Mouse (Mus musculus) neural tube, embryonic 11.5 days (tissue): ENCODE data around the gene Rbfox1. TPM values are rescaled to one million over a fixed set of nuclear protein-coding genes. Genes with fewer than 3 reads are reported as not detected.
A peak's percentile ranks its signal among the peaks of the same experiment; 100 is the strongest.

Experiments used
- ATAC-seq: fragments of 200-750 bp; cut with Nextera tagmentation; 2 replicates; pipeline ENCODE4 v1.8.0; 2017; ENCODE audit warnings: moderate number of reproducible peaks, mild to moderate bottlenecking, moderate TSS enrichment, moderate library complexity; ENCODE audit not compliant: insufficient read depth, low FRiP score, low TSS enrichment
- DNase-seq: peaks from one replicate; pipeline ENCODE4 v3.0.0-alpha.2; 2015; ENCODE audit warnings: low spot score
- H3K27ac ChIP-seq: fragments of 300-500 bp; sonication (generic); 2 replicates; pipeline ENCODE4 v1.5.1; 2014; ENCODE audit warnings: low read depth, mild to moderate bottlenecking, low read length
- H3K27me3 ChIP-seq: fragments of 300-500 bp; sonication (generic); 2 replicates; pipeline ENCODE4 v1.6.1; 2014; ENCODE audit warnings: mild to moderate bottlenecking, low read length, mixed read lengths; ENCODE audit not compliant: control insufficient read depth, insufficient read depth
- H3K36me3 ChIP-seq: fragments of 300-500 bp; sonication (generic); 2 replicates; pipeline ENCODE4 v1.6.1; 2014; ENCODE audit warnings: mild to moderate bottlenecking, low read length, moderate library complexity, mixed read lengths; ENCODE audit not compliant: control insufficient read depth, insufficient read depth
- H3K4me1 ChIP-seq: fragments of 300-500 bp; sonication (generic); 2 replicates; pipeline ENCODE4 v1.6.1; 2014; ENCODE audit warnings: low read length, mixed read lengths; ENCODE audit not compliant: control insufficient read depth, insufficient read depth
- H3K4me2 ChIP-seq: fragments of 300-500 bp; sonication (generic); 2 replicates; pipeline ENCODE4 v1.6.1; 2014; ENCODE audit warnings: low read depth, mild to moderate bottlenecking, moderate library complexity
- H3K4me3 ChIP-seq: fragments of 300-500 bp; sonication (generic); 2 replicates; pipeline ENCODE4 v1.5.1; 2014; ENCODE audit warnings: low read depth, low read length
- H3K9ac ChIP-seq: fragments of 300-500 bp; sonication (generic); 2 replicates; pipeline ENCODE4 v1.6.1; 2014; ENCODE audit warnings: mild to moderate bottlenecking, low read length
- H3K9me3 ChIP-seq: fragments of 300-500 bp; sonication (generic); 2 replicates; pipeline ENCODE4 v1.6.1; 2016; ENCODE audit warnings: low read length; ENCODE audit not compliant: control insufficient read depth
- WGBS: fragments of 180-500 bp; shearing (Covaris S2); extraction: QIAGEN DNeasy Blood & Tissue Kit; methylation state at CpG from one replicate; pipeline ENCODE4 v1.1.7; 2014; 5-methylcytosine and 5-hydroxymethylcytosine counted together
- polyA plus RNA-seq: library from polyadenylated mRNA; unstranded; fragments of >200 nt; fragmentation: Nextera tagmentation; extraction: Ambion mirVana; gene quantifications from 2 replicates; pipeline ENCODE4 v1.2.1, GENCODE M21; 2014

Gene Rbfox1
- polyA plus RNA-seq, 1 experiment from 2014 or later: 32.9 TPM

DNA sequence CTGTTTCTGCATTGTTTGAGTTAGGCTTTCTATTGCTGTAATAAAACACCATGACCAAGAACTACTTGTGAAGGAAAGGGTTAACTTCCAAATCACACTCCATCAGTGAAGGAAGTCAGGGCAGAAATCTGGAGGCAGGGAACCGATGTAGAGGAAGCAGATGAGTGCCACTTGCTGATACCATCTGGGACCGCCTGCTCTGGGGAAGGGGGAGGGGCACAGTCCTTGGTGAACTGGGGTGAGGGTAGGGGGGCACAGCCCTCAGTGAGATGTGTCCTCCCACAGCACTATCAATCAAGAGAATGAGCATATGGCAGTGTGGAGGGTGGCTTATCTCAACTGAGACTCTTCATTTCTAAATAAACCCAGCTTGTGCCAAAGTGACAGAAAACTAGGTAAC is 1108.0 kb downstream of the Rbfox1 start:
- no peak overlapping the region for H3K9ac ChIP-seq
- ATAC-seq: no peak
- no peak for DNase-seq
- 37% methylated on average over 2 of the region's 2 CpGs for WGBS
- no peaks in the 10 kb centered on the region for H3K9me3 ChIP-seq
- no peak overlapping the region for H3K4me2 ChIP-seq
- no peaks in the 10 kb centered on the region for H3K27me3 ChIP-seq
- H3K27ac ChIP-seq: no peak overlapping the region
- H3K4me3 ChIP-seq: no peak overlapping the region
- H3K36me3 ChIP-seq: no peaks in the 10 kb centered on the region
- H3K4me1 ChIP-seq: no peaks in the 10 kb centered on the region

DNA sequence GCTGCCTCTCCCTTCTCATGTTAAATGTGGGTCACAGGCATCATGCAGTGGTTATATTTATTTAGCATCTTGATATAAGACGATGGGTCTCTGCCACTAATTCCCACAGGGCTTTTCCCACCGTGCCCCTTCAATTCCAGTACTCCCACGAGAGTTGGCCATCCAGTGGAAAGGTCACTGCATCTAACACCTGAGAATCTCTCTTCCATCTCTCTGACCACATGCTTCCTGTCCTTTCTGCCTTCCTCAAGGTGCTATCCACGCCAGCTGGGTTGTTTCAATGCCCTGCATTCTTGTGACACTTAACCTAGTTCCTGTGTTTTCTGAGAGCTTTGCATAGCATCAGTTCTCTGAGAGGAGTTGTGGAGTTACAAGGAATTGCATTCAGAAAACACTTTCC is 1112.0 kb downstream of the Rbfox1 start:
- 66% methylated on average over 4 of the region's 4 CpGs for WGBS
- H3K9ac ChIP-seq: no peak overlapping the region

DNA sequence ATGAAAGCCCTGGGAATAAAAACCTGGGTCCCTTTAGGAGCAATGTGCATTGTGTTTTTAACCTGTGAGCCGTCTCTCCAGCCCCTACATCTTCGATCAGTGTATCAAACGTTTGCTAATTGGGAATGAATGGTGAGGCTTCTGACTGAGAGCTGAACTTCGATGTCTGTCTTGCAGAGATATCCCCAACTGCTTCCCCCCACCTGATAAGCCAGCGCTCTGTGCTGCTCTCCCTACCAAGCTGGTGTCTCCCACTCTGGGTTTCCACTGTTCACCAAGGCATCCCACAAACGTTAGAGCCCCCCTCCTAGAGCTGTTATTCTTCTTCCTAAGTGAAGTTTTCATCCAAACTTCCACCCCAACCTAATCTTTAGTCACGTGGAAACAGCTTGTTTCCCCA is 1112.7 kb downstream of the Rbfox1 start:
- Histone ChIP-seq H3K27ac (no peak overlapping the region), H3K9me3 (no peaks in the 10 kb centered on the region), H3K9ac (no peak overlapping the region), H3K4me3 (no peak overlapping the region), H3K36me3 (no peaks in the 10 kb centered on the region), H3K4me2 (no peak overlapping the region), H3K27me3 (no peaks in the 10 kb centered on the region), H3K4me1 (no peaks in the 10 kb centered on the region)
- WGBS: 73% methylated on average over 7 of the region's 7 CpGs
- DNase-seq (no peak), ATAC-seq (no peak)

More for the DNA sequence above, 1112.0 kb downstream of the Rbfox1 start:
- Histone ChIP-seq H3K4me2 (no peak overlapping the region), H3K27me3 (no peaks in the 10 kb centered on the region), H3K4me3 (no peak overlapping the region), H3K4me1 (no peaks in the 10 kb centered on the region), H3K36me3 (no peaks in the 10 kb centered on the region), H3K27ac (no peak overlapping the region), H3K9me3 (no peaks in the 10 kb centered on the region)
- DNase-seq (no peak), ATAC-seq (no peak)

DNA sequence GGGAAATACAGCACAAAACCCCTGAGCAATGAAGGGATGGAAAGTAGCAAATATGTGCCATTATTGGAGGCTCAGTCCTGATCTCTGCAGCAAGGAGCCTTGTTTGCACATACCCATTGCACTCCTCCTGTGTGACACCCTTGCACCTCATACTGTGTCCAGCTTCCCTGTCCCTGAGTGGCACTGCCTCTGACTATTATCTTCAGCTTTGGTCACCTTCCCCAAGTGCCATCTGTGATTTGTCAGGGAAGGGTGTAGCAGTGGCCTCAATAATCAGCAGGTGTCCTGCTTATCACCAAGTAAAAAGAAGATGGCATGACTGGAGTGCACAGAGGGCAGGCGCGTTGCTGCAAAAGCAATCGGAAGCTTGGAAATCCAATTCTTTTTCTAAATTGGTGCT is 1119.4 kb downstream of the Rbfox1 start:
- Histone ChIP-seq H3K36me3 (no peaks in the 10 kb centered on the region), H3K27me3 (no peaks in the 10 kb centered on the region), H3K27ac (no peak overlapping the region), H3K4me1 (no peaks in the 10 kb centered on the region), H3K4me2 (no peak overlapping the region), H3K9ac (no peak overlapping the region), H3K9me3 (no peaks in the 10 kb centered on the region), H3K4me3 (no peak overlapping the region)
- ATAC-seq (no peak), DNase-seq (no peak)
- 98% methylated on average over 3 of the region's 3 CpGs for WGBS

DNA sequence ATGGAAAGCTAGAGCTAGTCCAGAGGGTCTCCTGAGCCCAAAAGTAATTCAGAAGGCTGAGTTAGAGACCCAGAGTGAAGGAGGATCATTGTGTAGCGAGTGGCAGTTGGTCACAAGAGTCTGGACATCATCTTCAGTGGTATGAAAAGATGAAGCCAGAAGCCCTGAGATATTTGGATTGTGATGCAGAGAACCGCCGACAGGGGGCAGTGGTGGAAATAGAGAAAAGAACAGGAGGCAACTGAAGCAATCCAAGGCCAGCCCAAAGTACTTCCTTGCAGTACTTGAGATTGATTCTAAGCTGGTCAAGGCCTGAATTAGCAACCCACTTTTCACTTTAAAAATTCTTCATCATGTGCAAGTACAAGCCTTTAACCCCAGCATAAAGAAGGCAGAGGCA is 1120.3 kb downstream of the Rbfox1 start:
- DNase-seq (peak; percentile 60), ATAC-seq (no peak)
- WGBS: 18% methylated on average over 3 of the region's 3 CpGs
- H3K27ac ChIP-seq: no peak overlapping the region
- H3K4me3 ChIP-seq: no peak overlapping the region
- H3K4me1 ChIP-seq: no peaks in the 10 kb centered on the region
- H3K27me3 ChIP-seq: no peaks in the 10 kb centered on the region
- H3K9ac ChIP-seq: no peak overlapping the region
- H3K36me3 ChIP-seq: no peaks in the 10 kb centered on the region
- H3K4me2 ChIP-seq: no peak overlapping the region
- no peaks in the 10 kb centered on the region for H3K9me3 ChIP-seq

DNA sequence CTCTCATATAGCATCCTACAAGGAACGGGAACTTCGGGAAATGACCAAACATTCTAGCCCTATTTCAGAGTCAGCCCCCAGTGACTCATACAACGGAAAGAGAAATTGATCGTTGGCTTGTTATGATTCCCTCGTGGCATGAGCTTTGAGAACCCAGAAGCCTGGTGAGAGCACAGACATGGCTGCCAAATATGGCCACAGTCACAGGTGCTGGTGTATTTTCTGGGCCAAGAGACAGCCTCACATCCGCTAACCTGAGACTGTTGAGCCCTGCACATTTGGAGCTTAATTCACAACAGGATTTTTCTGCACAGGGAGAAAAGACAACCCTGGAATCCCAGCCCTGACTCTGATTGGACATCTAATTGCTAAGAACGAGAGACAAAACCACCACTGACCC is 1132.2 kb downstream of the Rbfox1 start:
- Histone ChIP-seq H3K9ac (no peak overlapping the region), H3K4me2 (no peak overlapping the region), H3K27me3 (no peaks in the 10 kb centered on the region), H3K4me1 (no peaks in the 10 kb centered on the region), H3K36me3 (no peaks in the 10 kb centered on the region), H3K4me3 (no peak overlapping the region), H3K27ac (no peak overlapping the region), H3K9me3 (no peaks in the 10 kb centered on the region)
- no peak for DNase-seq
- no peak for ATAC-seq
- WGBS: 84% methylated on average over 7 of the region's 7 CpGs

DNA sequence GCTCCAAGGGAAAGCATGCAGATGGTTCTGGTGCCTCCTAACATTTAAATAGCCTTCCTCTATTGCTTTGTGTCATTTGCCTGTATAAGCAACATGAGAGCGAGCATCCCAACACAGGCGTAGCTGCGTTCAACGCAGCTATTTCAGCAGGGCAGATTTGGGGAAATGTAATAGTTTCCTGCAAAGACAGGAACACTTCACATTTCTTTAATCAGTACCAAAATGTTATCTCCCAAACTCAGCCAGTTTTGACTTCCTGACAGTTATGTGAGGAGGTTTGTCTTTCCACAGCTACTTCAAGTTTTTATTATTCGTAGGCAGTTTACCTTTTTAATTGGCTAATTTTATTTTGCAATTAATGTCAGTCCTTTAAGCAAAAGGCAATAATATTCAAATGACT is 1149.1 kb downstream of the Rbfox1 start:
- WGBS: 87% methylated on average over 5 of the region's 5 CpGs

DNA sequence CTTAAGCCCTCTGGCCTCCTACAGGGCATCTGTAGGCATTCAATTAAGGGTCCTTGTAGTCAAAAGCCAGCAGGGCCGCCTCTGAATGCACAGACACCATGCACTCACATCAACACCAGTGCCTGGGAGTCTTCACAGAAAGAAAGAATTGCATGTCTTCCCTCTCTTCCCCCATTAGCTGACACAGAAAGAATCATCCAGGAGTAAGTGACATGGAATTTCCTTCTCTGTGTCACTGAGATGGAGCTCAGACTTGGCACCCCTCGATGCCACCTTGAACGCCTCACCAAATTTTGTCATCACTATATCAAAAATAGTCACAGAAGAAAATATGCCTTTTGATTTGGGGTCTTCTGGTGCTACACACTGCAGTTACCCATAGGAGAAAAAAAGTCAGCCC is 1151.4 kb downstream of the Rbfox1 start:
- Histone ChIP-seq H3K9me3 (no peaks in the 10 kb centered on the region), H3K4me2 (no peak overlapping the region), H3K4me1 (no peaks in the 10 kb centered on the region; the same call in 1 of the 2 replicates), H3K27ac (no peak overlapping the region), H3K36me3 (no peaks in the 10 kb centered on the region), H3K4me3 (no peak overlapping the region), H3K27me3 (peaks cover 10% of the 10 kb centered on the region; the same call in 1 of the 2 replicates), H3K9ac (no peak overlapping the region)
- DNase-seq (no peak), ATAC-seq (no peak)
- 66% methylated on average over 3 of the region's 3 CpGs for WGBS

More for the DNA sequence above, 1149.1 kb downstream of the Rbfox1 start:
- Histone ChIP-seq H3K36me3 (no peaks in the 10 kb centered on the region), H3K9me3 (no peaks in the 10 kb centered on the region), H3K4me2 (no peak overlapping the region), H3K27ac (no peak overlapping the region), H3K4me3 (no peak overlapping the region), H3K9ac (no peak overlapping the region), H3K4me1 (no peaks in the 10 kb centered on the region; the same call in 1 of the 2 replicates), H3K27me3 (0 out of 2 replicates have a peak, but pooled peaks cover 6% of the 10 kb centered on the region)
- no peak for ATAC-seq
- DNase-seq: no peak

DNA sequence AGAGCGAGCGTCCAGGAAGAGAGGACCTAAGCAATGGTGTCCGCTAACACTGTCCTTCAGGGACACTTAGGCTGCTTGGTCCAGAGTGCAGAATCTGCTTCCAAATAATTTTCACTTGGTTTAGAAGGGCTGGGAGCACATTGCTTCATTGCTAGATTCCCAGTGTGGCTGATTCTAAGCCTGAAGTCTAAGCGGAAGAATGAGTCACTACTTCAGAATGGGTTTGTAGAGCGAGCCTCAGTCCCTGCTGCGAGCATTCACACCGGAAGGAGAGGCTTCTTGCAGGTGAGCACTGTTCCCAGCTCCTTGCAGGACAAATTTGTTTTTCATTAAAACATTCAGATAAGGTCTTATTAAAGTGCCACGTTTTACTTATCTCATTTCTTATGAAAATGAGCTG is 1151.8 kb downstream of the Rbfox1 start:
- DNase-seq: no peak
- no peak for ATAC-seq
- 50% methylated on average over 8 of the region's 8 CpGs for WGBS
- H3K9me3 ChIP-seq: no peaks in the 10 kb centered on the region
- no peaks in the 10 kb centered on the region for H3K36me3 ChIP-seq
- H3K9ac ChIP-seq: no peak overlapping the region
- H3K4me1 ChIP-seq: no peaks in the 10 kb centered on the region; the same call in 1 of the 2 replicates
- no peak overlapping the region for H3K4me3 ChIP-seq
- H3K27ac ChIP-seq: no peak overlapping the region
- peaks cover 10% of the 10 kb centered on the region; the same call in 1 of the 2 replicates for H3K27me3 ChIP-seq
- no peak overlapping the region for H3K4me2 ChIP-seq
